9 mouse cellular contexts compared by ENCODE assay signal in genomic region chr10:79553691-79554090, GRCm38 (mm10). TPM values are rescaled to one million over a fixed set of nuclear protein-coding genes. Genes with fewer than 3 reads are reported as not detected.
DNase-seq lines count a peak whose midpoint lies in the region; ATAC-seq and TF ChIP-seq lines count a peak whose summit lies in the region.
"Had no signal": no experiment of that assay in that cellular context is flagged by ENCODE, and none has a peak within 500 bp of the region (broad histone marks: within the 10 kb centered on the region; RNA-seq: fewer than 3 reads in every experiment).

No protein-coding gene starts in this region.

- H3K4me3 ChIP-seq in gastrocnemius, adult 2 months: peak overlapping the region; percentile 94
- no peak overlapping the region for H3K4me3 ChIP-seq in testis, adult 2 months (ENCODE audit: control insufficient read depth, low read depth, low read length)
- H3K4me3 ChIP-seq in limb, embryonic 14.5 days (replicated peaks; ENCODE audit: low read length): peak overlapping the region; percentile 94
- no peak overlapping the region for H3K4me3 ChIP-seq in thymus, adult 2 months (ENCODE audit: control insufficient read depth, insufficient read depth, low read length)

- ATAC-seq in limb, embryonic 14.5 days (ENCODE audit: low FRiP score, low read depth): no peak
- no peak for ATAC-seq in activated CD4-positive, CD25-positive, alpha-beta regulatory T cell, adult 4 months

- no peaks in the 10 kb centered on the region for H3K36me3 ChIP-seq in testis, adult 2 months (ENCODE audit: control insufficient read depth, insufficient read depth, low read length)
- H3K36me3 ChIP-seq in limb, embryonic 14.5 days (ENCODE audit: control insufficient read depth, insufficient read depth, low read length): peaks cover 20% of the 10 kb centered on the region
- no peaks in the 10 kb centered on the region; the same call in 1 of the 2 replicates for H3K36me3 ChIP-seq in thymus, adult 2 months (ENCODE audit: control insufficient read depth, insufficient read depth, low read length)

- intact Hi-C loops in gastrocnemius, adult 2 months (cut with DNase I): no loop called here

- DNase-seq in gastrocnemius, adult 2 months: no peak
- no peak for DNase-seq in gastrocnemius, adult 18-20 months (ENCODE audit: low spot score)
- no peak for DNase-seq in testis, postnatal 14 days (ENCODE audit: low spot score)
- no peak for DNase-seq in limb, embryonic 14.5 days (ENCODE audit: low spot score)
- peak; percentile 46 for DNase-seq in testis, postnatal 10 days (ENCODE audit: low spot score)
- no peak for DNase-seq in thymus, adult 2 months

- H3K9ac ChIP-seq in limb, embryonic 14.5 days (ENCODE audit: low read depth, low read length, severe bottlenecking): peak overlapping the region; percentile 96

- H3K9me3 ChIP-seq in limb, embryonic 14.5 days (ENCODE audit: control insufficient read depth, low read length): no peaks in the 10 kb centered on the region

- H3K27me3 ChIP-seq in testis, adult 2 months (ENCODE audit: control insufficient read depth, insufficient read depth, low read length): no peaks in the 10 kb centered on the region
- no peaks in the 10 kb centered on the region for H3K27me3 ChIP-seq in limb, embryonic 14.5 days (ENCODE audit: control insufficient read depth, insufficient read depth, low read length)
- no peaks in the 10 kb centered on the region for H3K27me3 ChIP-seq in thymus, adult 2 months (ENCODE audit: control insufficient read depth, insufficient read depth, low read length)

- peaks cover 24% of the 10 kb centered on the region for H3K4me1 ChIP-seq in testis, adult 2 months (ENCODE audit: control insufficient read depth, insufficient read depth, low read length)
- peaks cover 11% of the 10 kb centered on the region for H3K4me1 ChIP-seq in limb, embryonic 14.5 days (ENCODE audit: control insufficient read depth, insufficient read depth, low read length)
- H3K4me1 ChIP-seq in thymus, adult 2 months (replicated peaks; ENCODE audit: control insufficient read depth, insufficient read depth, low read length): peaks cover 22% of the 10 kb centered on the region

- no peak for TF ChIP-seq CTCF in gastrocnemius, adult 2 months (IDR thresholded peaks at IDR 0.05)
- no peak for TF ChIP-seq CTCF in testis, adult 2 months (IDR thresholded peaks at IDR 0.05; ENCODE audit: control insufficient read depth, insufficient read depth, insufficient replicate concordance, low read depth, low read length)
- TF ChIP-seq CTCF in thymus, adult 2 months (IDR thresholded peaks at IDR 0.05; ENCODE audit: borderline replicate concordance, control insufficient read depth, extremely low read depth, insufficient read depth, low read length, poor library complexity): no peak

- WGBS in limb, embryonic 14.5 days: 37% methylated on average over 10 of the region's 10 CpGs
- 75% methylated on average over 10 of the region's 10 CpGs for WGBS in thymus, adult 2 months

- no peak for TF ChIP-seq POLR2A in testis, adult 2 months (IDR thresholded peaks at IDR 0.05; ENCODE audit: control insufficient read depth, low read depth, low read length)
- TF ChIP-seq POLR2A in limb, embryonic 14.5 days (IDR thresholded peaks at IDR 0.05; ENCODE audit: borderline replicate concordance, extremely low read depth, insufficient read depth, insufficient read length): no peak
- TF ChIP-seq POLR2A in thymus, adult 2 months (IDR thresholded peaks at IDR 0.05; ENCODE audit: control insufficient read depth, extremely low read depth, insufficient read depth, low read length, poor library complexity): no peak

- peak overlapping the region; percentile 90 for H3K4me2 ChIP-seq in limb, embryonic 14.5 days (replicated peaks; ENCODE audit: low read depth, low read length, severe bottlenecking)

- no peak overlapping the region for H3K27ac ChIP-seq in gastrocnemius, adult 2 months
- 0 out of 2 replicates have a peak overlapping the region, but pooled peaks have one; percentile 7 for H3K27ac ChIP-seq in testis, adult 2 months (ENCODE audit: control insufficient read depth, insufficient read depth, low read depth, low read length)
- no peak overlapping the region for H3K27ac ChIP-seq in limb, embryonic 14.5 days (replicated peaks; ENCODE audit: low read depth, low read length)
- no peak overlapping the region for H3K27ac ChIP-seq in thymus, adult 2 months (ENCODE audit: control insufficient read depth, insufficient read depth, low read length)

RNA-seq across cellular contexts. Expression of gene Mier2, which starts 1.3 kb away (rescaled TPM):
- total RNA-seq in gastrocnemius, adult 2 months (2021): 10 to 100 TPM; 15.8 to 18.9 TPM
- 10 to 100 TPM; 15.5 to 21.4 TPM for total RNA-seq in gastrocnemius, adult 18-20 months (2021)
- 25.1 and 28.0 TPM in 2 replicates for polyA plus RNA-seq in testis, adult 2 months (2012; rRNA removed)
- 162 and 237 TPM in 2 replicates for polyA plus RNA-seq in limb, embryonic 14.5 days (2012; rRNA removed)
- 56.5 and 69.8 TPM in 2 replicates for polyA plus RNA-seq in limb, embryonic 14.5 days (2014; fragmentation: Nextera tagmentation; extraction: Ambion mirVana)
- polyA plus RNA-seq in activated CD4-positive, CD25-positive, alpha-beta regulatory T cell, adult 4 months (2017; shearing (Covaris generic)): 10 to 100 TPM; 12.0 to 15.0 TPM
- polyA plus RNA-seq in thymus, adult 2 months (2012; rRNA removed): 214 and 215 TPM in 2 replicates

RNA-seq across cellular contexts. Expression of gene Plpp2, which starts 20.1 kb away (rescaled TPM):
- total RNA-seq in gastrocnemius, adult 2 months (2021): under 1 TPM; 0.71 to 0.73 TPM
- total RNA-seq in gastrocnemius, adult 18-20 months (2021): 1 to 10 TPM in 1 of 2 experiments, under 1 TPM in 1; 0.80 to 1.3 TPM
- 4.1 and 5.1 TPM in 2 replicates for polyA plus RNA-seq in testis, adult 2 months (2012; rRNA removed)
- polyA plus RNA-seq in limb, embryonic 14.5 days (2012; rRNA removed): 15.9 and 21.9 TPM in 2 replicates
- polyA plus RNA-seq in limb, embryonic 14.5 days (2014; fragmentation: Nextera tagmentation; extraction: Ambion mirVana): 26.1 and 27.7 TPM in 2 replicates
- polyA plus RNA-seq in activated CD4-positive, CD25-positive, alpha-beta regulatory T cell, adult 4 months (2017; shearing (Covaris generic)): 1 to 10 TPM; 2.7 to 4.7 TPM
- polyA plus RNA-seq in thymus, adult 2 months (2012; rRNA removed): 7.5 and 8.7 TPM in 2 replicates

RNA-seq across cellular contexts. Expression of gene Theg, which starts 33.4 kb away (rescaled TPM):
- not detected for total RNA-seq in gastrocnemius, adult 2 months (2021)
- not detected for total RNA-seq in gastrocnemius, adult 18-20 months (2021)
- polyA plus RNA-seq in testis, adult 2 months (2012; rRNA removed): 407 and 425 TPM in 2 replicates
- not detected in 2 replicates for polyA plus RNA-seq in limb, embryonic 14.5 days (2012; rRNA removed)
- polyA plus RNA-seq in limb, embryonic 14.5 days (2014; fragmentation: Nextera tagmentation; extraction: Ambion mirVana): not detected in 2 replicates
- polyA plus RNA-seq in activated CD4-positive, CD25-positive, alpha-beta regulatory T cell, adult 4 months (2017; shearing (Covaris generic)): not detected
- not detected in 2 replicates for polyA plus RNA-seq in thymus, adult 2 months (2012; rRNA removed)
- polyA plus RNA-seq: C2C12 had no signal

Comparison
In these comparisons a context has a peak if more than half of its experiments do, and no peak if none do; other contexts are left out.
1. H3K4me3 ChIP-seq: peak in gastrocnemius, adult 2 months (single experiment) and limb, embryonic 14.5 days (single experiment); none in testis, adult 2 months (single experiment) and thymus, adult 2 months (single experiment).
2. RNA of gene Theg, which starts 33.4 kb away (polyA plus RNA-seq): 407 to 425 TPM in testis, adult 2 months; not detected in activated CD4-positive, CD25-positive, alpha-beta regulatory T cell, adult 4 months, not detected in thymus, adult 2 months and not detected in limb, embryonic 14.5 days; every median in the first group is over 100 times any median in the second.